Mouse (Mus musculus) retina, postnatal 1 day (tissue): Measurements from ENCODE around the gene Tspan2.

Experiments used
- DNase-seq: peaks from one replicate; pipeline ENCODE4 v3.0.0-alpha.2; 2012

Tspan2 gene

DNA sequence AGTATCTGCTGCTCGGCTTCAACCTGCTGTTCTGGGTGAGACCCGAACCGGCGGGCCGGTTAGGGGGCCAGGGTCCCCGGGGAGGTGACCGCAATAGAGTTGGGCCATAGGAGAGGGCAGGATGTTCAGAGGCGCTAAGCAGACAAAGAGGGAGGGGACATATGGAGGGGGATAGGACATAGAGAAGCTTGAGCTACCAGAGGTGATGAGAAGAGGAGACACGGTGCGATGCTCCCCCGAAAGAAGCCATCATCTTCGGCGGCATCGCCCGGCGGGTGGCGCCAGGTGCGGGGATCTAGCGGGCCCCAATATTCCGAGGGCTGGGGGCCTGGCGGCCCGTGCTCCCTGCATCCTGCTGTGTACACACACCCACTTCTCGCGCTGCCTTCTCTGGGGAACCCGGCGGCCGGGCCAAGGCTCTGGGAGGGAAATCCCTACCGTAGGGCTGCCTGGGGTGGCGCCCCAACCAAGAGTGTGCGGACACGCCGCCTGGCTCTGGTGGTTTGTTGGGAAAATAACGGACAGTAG lies 766 bp downstream of the Tspan2 start:
- peak; percentile 61 for DNase-seq

DNA sequence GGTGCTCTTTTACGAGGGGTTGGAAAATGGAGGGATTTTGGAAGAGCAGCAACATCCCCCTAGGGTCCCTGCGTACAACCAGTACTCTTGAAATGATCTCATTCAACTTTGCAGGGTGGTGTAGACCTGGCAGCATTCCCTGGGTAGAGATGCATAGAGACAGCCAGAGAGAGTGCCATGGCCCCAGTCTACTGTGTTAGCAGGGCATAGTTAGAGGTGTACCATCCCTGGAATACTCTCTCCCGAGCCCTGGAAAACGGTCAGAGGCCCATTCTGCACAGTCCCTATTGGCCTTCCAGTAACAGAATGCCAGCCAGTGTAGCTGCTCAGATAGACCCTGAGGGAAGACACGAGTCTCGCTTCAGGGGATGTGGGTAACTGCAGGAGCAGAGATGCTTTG lies 1.3 kb downstream of the Tspan2 start:
- no peak for DNase-seq

DNA sequence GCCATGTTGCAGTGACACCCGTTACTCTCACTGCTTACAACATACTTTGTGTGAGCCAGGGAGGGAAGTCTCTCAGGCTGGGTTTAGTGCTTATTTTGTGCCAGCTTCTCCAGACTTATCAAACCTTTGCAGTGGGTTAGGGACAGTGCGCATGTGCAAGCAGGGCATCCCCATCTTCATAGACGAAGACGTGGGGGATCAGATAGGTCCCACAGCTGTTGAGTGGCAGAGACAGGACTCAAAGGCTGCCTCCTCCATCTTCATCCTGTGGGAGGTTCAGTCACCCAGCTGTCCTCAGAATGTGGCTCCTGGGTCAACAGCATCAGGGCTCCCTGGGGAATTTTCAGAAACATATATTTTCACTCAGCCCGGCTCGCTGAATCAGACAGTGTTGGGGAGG lies 2.1 kb downstream of the Tspan2 start:
- no peak for DNase-seq

DNA sequence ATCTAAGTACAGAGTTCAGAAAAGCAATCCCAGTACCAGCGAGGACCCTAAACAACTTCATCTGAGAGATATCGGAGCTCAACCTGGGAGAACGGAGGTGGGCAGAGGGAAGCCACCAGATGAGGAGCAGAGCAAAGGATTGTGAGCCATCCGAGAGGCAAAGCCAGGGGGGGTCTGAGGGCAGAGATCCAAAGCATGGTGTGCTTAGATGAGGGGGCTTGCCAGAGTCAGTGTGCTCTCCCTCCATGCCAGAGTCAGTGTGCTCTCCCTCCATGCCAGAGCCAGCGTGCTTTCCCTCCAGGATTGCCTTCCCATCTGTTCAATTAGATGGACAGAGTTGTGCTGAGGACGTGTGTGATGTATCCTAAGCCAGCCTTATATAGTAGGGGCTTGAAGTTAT lies 2.8 kb downstream of the Tspan2 start:
- no peak for DNase-seq

DNA sequence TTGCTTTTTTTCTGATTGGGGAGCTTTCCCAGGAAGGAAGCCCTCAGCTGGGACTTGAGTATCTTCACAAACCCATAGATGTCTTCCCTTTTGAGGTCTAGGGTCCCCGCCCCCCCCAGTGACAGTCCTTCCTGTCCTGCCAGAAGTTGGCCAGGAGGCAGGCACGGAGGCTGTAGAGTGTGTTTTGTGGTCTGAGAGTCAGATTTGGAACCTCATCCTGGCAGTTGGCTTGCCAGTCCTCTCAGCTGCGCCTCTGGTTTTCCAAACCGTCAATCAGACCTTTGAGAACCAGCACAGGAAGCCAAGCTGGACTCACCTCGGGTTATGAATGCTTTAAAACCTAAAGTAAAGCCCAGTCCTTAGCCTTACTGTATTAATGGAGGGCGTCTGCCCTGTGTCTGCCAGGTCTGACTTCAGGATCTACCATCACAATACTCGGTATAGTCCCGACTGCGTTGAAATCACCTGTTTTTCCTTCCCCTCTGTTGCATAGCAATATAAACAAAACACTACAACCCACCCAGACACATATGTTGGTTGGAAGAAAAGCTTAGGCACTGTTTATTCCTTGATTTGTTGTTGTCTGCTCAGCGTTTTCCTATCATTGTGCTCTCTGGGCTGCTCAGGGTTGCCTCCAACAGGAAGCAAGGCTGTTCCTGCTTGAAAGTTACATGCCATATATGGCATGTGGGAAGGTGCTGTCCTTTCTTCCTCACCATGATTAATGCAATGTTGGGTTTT lies 4.0 kb downstream of the Tspan2 start:
- DNase-seq = no peak

DNA sequence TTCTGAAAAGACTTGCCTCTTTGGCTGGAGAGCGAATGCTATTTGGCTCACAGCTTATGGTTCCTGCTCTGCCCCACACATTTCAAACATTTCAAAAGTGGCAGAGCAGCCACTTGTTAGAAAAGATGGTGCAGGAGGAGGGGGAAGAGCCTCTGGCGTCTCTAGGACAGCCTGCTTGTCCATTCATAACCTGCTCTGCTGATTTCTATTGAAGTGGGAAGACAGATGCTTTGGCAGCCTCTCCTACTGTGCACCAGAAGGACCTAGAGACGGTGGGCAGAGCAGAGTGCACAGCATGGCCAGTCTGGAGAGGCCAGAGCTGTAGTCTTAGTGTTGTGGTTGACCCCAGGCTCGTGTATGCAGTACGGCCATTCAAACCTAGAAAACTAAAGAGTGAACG lies 4.6 kb downstream of the Tspan2 start:
- DNase-seq = no peak

DNA sequence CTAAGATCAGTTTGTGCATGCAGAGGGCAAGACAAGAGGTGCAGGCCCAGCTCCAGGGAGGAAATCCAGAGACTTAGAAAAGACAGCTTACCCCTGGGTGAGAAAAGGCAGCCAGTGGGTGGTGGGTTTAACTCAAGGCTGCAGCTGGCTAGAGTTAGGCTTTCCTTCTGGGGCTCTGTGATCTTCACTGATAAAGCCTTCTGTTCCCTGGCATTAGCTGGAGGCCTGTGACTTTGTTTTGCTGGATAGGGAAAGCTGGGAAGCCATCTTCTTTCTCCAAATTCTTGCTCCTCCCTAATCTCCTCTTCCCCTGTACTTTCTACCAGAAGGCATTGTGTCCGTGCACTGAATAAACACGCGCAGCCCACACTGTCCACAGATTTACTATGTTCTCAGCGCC lies 8.4 kb downstream of the Tspan2 start:
- DNase-seq = peak; percentile 43

DNA sequence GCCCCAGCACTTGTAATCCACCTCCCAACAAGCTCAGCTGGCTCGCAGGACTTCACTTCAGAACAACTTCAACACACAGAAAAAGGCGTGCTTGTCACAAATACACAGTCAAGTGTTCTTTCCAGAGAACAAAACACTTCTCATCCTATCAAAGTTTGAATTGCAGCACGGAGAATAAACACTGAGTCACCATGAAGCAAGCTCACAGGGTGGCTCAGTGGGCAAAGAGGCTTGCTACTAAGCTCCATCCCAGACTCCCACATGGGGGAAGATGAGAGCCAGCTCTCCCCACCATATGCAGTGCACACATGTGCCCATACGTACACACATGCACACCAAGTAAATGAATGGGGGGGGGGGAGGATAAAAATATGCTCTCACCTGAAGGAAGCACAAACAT lies 8.9 kb downstream of the Tspan2 start:
- peak; percentile 15 for DNase-seq

DNA sequence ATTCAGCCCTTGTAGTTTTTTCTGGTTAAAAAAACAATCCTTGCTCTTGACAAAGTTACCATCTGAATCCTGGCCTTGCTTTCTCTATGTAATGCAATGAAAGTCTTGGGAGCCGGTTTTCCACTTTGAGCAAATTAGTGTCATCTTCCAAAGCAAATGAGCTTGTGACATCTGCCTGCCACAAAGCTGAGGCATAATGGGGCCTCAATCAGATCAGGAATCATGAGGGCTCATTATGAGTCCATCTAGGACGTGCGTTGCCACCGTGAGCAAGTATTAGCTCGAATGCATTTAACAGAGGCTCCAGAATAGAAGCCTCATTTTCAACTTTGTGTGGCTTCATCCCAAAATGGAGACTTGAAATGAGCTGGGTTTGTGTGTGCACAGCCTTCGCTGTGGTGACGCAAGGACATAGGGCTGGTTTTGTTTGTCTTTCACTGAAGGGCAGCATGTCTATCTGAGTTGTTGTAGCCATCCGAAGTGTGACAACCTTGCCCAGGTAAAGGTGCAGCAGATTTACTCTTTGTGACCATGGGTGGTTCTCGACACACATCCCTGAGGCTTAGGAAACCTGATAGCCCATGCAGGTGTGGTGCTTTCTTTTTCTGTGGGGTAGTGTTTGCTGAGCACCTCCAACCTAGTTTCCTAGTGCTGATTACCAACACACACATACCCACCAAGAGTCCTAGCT lies 9.6 kb downstream of the Tspan2 start:
- DNase-seq = peak; percentile 70

DNA sequence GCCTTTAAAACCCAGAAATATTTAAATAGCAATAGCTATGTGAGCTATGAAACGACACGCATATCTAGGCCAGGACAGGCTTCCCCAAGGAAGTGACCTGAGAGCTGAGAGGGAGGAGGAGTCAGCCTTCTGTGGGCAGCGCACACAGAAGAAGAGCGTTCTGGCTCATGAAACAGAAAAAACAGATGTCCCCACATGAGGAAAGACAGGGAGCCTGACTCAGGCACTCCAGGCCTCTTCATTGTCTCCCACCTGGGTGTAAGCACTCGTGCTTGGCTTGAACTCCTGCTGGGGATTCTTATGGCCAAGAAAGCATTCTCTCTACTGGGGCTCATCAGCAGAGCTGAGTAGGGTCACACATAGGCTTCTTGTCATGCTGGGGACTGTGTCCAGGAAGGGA lies 10.3 kb downstream of the Tspan2 start:
- peak; percentile 32 for DNase-seq

DNA sequence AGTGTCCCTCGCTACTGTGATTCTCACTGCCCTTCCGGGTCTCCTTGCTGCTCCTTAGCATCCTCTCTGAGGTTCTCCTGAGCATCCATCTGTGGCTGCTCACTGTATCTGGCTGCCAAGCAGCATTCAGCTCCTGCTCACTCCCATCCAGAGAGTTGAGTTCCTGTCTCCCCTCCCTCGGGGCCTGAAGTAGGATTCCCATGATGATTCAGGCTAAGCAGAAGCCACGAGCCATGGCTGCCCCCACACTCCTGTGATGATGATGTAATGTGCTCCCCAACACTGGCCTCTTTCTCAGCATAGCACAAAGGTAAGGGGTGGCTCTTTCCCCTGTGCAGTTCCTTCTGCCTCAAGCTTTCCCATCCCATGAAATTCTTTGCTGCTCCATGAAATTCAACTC lies 11.8 kb downstream of the Tspan2 start:
- DNase-seq = no peak

DNA sequence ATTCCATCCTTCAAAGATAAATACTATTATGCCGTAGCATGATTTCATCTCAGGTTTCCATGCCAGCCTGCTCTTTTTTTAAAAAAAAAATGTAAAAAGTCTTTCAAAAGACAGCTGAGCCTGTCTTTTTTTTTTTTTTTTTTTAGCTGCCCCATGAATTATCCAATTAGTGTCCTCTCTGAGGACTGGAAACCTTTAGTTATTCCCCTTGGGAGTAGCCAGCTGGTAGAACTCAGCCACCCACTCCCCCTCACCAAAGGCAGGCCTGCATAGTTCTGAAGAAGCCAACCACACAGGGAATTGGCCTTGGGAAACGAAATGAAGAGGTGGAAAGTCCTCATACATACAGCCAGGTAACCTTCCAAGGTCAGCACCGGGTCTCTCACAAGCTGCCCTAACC lies 13.7 kb downstream of the Tspan2 start:
- no peak for DNase-seq

DNA sequence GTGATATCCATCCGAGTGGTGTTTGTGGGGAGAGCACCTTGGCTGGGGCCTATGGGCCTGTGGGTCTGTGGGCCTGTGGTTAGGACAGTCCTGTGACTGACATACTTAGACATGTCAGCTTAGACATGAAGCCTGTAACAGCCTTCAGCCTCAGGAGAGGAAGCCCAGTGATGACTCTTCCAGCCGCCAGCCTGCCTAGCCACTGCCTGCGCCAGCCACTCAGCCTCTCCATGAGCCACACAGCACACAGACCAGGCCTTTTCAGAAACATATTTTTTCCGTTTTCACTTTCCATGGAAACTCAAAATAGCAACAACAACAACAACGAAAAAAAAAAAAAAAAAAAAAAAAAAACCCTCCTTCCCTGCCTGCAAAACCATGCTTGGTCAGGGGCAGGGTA lies 14.4 kb downstream of the Tspan2 start:
- no peak for DNase-seq

DNA sequence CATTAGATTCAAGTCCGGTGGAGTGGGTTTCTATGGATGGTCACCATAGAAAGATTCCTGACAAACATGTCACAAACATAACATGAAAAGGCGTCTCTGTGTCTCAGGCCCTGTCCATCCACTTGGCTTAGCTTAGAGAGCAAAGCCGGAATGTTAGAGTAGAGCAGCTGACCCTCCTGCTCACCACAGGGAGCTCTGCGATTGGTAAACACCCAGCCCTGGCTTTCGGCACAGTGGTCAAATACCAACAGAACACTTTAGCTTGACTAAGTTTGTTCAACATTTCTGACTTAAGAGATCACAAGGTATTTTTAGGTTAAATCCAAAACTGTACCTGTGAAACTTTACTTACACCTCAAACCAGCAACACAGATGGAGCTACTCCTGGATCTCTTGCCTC lies 16.8 kb downstream of the Tspan2 start:
- DNase-seq = no peak

DNA sequence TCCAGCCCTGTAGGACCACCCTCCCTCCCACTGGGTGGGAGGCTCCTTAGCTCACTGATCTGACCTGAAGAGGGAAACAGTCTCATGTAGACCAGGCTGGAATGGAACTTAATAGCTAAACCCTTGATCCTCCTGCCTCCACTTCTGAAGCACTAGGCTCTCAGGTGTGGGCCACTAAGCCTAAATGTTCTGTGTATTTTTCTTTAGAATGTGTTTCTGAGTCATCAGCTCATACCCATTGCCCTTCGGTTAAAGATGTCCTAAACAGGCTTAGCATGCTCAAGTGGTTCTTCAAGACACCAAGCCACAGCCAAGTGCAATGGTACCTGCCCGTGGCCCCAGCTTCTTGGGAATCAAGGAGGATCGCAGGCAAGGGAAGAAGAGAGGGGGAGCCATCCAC lies 17.2 kb downstream of the Tspan2 start:
- no peak for DNase-seq

DNA sequence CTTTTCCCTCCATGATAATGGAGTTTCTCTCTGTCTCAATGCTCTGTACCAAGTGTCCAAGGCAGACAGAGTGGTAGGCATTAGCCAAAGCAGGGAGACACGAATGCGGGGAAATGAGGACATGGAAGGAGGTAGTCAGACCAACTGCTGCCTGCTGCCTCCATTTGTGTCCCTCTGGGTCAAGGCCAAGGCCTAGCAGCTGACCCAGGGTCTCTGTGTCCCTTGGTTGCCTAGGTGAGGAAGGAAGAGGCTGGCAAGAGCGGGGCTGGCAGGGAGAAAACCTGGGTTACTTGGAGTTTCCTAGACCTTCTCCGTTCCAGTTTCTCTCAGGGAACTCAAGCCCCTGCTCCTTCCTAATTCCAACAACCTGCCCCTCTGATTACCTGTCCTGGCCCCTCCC lies 17.7 kb downstream of the Tspan2 start:
- no peak for DNase-seq

DNA sequence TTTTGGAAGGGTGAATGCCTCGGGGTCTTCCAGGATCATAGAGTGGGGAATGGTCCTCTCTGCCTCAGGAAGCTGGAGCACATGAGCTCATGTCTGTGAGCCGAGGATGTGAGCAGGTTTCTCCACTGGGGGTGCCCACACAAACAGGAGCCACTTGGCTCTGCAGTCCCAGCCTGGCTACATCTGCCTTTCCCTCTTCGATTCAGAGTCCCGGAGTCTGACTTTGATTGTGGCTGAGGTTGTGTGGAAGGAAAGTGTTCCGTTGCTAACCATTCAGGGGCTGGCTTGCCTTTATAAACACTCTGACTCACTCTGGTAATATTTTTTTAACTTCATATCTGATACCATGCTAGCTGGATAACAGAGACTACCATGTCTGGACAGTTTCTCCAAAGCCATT lies 18.1 kb downstream of the Tspan2 start:
- no peak for DNase-seq

DNA sequence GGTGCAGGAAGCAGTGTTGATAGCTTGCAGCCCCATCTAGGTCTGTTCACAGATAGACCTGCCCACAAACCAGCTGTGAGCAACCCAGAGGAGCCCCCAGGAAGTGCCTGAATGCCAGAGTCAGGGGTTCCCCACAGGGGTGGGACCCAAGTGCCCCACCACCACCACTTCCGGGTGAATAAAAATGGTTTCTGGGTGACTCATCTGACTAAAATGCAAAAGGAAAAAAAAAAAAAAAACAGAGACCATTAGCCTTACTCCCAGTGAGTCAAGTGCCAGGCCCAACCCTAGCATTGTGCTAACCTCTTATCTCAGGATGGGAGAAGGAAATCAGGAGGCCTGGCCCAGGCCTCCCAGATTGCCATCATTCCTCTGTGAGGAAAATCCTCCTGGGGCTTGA lies 21.5 kb downstream of the Tspan2 start:
- DNase-seq = no peak

DNA sequence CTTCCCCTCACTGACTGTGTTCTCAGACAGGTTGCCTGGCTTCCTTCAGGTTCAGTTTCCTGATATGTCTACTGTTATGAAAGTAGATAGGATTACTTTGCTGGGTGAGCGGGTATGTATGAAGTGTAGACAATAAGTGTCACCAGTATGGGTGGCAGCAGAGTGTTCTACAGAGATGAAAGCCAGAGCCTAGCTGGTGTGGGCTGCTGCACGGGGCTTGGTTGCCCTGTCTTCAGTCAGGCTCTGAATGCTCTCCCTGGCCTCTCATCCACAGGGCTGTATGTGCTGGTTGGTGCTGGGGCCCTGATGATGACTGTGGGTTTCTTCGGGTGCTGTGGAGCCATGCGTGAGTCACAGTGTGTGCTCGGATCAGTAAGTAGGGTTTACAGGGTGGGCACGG lies 22.7 kb downstream of the Tspan2 start:
- no peak for DNase-seq

DNA sequence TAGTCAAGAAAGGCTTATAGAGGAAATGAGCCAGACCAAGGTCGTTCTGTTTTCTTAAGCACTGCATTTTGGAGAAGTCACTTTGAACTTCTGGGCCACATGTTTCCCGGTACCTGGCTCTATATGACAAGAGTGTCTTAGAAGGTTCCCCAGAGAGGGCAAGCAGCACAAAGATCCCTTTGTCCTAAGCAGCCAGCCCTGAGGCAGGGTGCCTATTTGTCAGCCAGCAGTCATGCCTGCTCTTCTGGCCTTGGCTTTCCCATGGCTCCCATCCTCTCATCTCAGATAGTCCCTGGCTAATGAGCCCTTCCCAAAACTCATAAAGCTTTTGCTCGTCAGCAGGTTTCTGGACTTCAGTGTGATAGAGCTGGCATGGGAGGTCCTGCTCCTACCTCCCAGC lies 25.9 kb downstream of the Tspan2 start:
- no peak for DNase-seq

DNA sequence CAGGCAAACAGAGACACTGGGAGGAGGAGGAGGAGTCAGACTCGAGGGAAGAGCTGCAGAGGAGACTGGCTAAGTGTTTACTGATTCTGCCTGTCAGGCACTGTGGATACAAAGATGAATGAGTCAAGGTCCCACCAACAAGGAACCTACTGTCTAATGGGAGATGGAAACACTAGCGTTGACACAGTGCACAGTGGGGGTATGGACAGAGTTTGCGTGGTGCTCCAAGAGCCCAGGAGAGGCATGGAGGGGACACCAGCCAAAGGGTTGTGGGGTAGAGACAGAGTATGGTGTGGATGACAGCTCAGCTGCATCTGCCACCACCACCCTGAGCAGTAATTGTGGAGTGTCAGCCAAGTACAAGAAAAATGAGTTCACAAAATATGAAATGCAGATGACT lies 28.1 kb downstream of the Tspan2 start:
- no peak for DNase-seq

DNA sequence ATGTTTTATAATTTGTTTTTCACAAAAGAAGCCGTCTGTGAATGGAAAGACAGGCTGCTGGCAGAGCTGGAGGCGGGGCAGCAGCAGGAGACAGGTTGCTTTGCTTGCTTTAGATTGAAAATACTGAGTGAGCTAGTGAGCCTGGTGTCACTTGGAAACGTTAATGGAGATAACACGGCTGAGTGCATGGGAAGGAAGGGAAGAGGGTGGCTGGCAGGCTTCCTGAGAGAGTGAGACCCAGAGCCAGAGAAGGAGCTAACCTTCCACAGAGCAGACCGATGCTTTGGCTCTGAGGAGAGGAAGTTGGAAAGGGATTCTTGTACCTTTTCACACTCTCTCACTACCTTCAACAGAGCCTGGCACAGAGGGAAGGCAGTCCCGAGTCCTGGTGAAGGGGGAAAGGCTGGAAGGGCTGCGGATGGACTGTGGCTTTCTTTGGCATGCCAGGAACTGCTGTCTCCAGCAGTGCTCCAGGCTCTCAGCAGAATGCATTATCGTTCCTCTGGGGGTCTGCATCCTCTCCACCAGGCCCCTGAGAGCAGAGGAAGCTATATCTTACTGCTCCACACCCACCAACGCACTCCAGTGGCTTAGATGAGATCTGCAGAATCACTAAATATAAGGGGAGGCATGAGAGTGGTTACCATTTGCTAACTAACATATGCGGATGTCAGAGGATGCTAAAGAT lies 29.5 kb downstream of the Tspan2 start:
- no peak for DNase-seq

DNA sequence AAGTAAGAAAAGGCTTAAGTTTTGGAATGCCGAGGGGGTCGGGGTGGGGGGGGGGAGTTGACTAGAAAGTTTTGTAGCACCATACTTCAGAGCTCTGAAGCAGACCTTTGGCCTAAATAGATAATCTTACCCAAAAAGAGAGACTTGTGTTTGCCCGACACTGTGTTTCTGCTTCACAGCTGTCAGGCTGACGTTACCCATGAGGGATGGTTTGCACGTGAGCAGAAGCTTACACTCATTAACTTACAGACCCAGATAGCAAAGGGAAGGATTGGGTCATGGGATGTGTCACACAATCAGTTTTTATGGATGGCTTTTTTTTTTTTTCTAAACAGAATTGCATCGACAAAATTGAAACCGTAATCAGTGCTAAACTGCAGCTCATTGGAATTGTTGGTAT lies 30.5 kb downstream of the Tspan2 start:
- DNase-seq = no peak

DNA sequence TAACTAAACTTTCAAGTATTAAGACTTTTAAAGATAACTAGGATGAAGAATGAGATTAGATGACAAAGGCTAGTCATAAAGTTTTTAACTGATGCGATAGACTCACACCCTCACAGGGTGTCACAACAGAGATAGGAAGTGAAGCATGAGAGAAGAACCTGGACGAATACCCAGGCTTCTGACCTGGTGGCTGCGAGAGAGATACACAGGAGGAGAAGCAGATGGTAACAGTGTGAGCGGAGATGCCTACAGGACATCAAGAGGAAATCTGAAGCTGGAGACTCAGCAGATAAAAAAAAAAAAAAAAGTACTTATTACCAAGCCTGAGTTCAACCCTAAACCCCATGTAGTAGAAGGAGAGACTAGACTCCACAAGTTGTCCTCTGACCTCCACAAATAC lies 38.7 kb downstream of the Tspan2 start:
- DNase-seq = no peak
